Mouse (Mus musculus): ENCODE measurements around the gene Xrcc3. TPM values are rescaled to one million over a fixed set of nuclear protein-coding genes. Genes with fewer than 3 reads are reported as not detected.
A peak's percentile ranks its signal among the peaks of the same experiment; 100 is the strongest.

The Xrcc3 gene
- polyA plus RNA-seq, 1 experiment from 2014 or later, result 3.6 TPM

DNA sequence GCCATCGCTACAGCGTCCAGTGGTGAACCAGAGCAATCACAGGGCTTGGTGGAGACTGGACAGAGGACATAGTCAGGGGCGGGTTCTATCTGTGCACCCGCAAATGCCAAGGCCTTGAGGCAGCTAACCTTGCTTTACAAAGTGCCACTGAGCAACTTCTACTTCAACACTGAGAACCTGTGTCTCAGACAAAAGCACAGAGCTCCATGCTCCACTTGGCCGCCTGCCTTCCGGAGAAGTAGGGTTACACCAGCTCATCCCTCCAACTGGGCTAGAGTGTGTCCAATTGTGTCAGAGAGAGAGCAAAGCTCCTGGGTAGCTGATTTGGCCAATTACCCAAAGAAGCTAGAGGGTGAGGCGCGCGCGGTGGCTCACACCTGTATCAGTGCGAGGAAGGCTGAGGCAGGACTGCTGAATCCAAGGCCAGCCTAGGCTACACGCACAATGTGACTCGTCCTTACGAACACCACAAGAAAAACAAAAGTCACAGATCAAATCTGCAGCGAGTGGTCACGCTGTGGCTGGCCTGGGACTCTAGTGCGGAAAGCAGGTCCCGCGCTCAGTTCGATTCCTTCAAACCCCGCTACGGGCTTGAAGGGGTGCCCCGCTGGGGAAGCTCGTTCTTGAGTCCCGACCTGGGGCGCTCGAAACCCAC, 435 bp downstream of the Xrcc3 start:
- peaks cover 48% of the 10 kb centered on the region for H3K4me1 ChIP-seq (replicated peaks)

DNA sequence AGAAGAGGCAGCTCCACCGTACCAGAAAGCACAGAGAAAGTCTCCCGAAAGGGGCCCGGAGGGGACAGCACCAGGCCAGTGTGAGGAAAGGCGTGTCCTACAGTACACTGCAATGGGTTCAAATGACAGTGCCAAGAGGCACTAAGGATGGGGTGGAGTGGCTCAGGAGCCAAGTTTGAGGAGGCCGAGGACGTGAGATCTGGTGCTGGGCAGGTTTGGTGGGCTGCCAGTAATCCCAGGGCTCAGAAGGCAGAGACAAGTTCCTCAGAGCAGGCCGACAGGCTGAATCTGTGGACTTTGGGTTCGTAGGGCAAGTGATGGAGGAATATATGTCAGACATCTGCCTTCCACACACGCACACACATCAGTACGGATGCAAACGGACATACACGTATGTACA, 1.1 kb downstream of the Xrcc3 start:
- Histone ChIP-seq H3K4me2 (peak overlapping the region; percentile 72), H3K9me3 (no peaks in the 10 kb centered on the region), H3K9ac (peak overlapping the region; percentile 70; the same call in 1 of the 2 replicates), H3K36me3 (peaks cover 16% of the 10 kb centered on the region), H3K27ac (no peak overlapping the region), H3K4me3 (peak overlapping the region; percentile 58), H3K27me3 (0 out of 2 replicates have a peak, but pooled peaks cover 3% of the 10 kb centered on the region), H3K4me1 (replicated peaks) (peaks cover 46% of the 10 kb centered on the region)
- ATAC-seq (ENCODE audit: low FRiP score), result no peak
- 71% methylated on average over 12 of the region's 12 CpGs for WGBS

More for the DNA sequence above, 435 bp downstream of the Xrcc3 start:
- no peak; the same call in 1 of the 2 replicates for ATAC-seq (ENCODE audit: low FRiP score)
- 3% methylated on average over 27 of the region's 27 CpGs for WGBS
- Histone ChIP-seq H3K27ac (no peak overlapping the region), H3K4me2 (peak overlapping the region; percentile 72), H3K27me3 (0 out of 2 replicates have a peak, but pooled peaks cover 3% of the 10 kb centered on the region), H3K4me3 (peak overlapping the region; percentile 58), H3K9ac (peak overlapping the region; percentile 70), H3K9me3 (no peaks in the 10 kb centered on the region), H3K36me3 (peaks cover 10% of the 10 kb centered on the region)

DNA sequence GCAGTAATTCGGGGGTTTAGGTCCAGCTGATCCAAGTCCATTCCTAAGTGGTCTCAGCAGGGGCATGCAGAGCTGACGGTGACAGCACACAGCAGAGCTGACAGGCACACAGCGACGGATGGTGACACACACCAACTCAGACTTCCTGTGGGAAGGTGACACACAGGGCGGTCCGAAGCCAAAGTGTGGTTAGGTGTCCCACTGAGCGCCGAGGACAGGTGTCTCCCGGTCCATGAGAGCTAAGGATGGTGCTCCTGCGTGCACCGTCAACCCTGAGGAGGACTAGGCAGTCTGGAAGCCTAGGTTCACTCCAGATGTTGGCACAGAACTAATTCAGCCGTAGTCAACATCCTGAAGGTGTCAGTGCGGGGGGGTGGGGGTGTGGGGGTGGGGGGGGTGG, 1.6 kb downstream of the Xrcc3 start:
- Histone ChIP-seq H3K27me3 (0 out of 2 replicates have a peak, but pooled peaks cover 3% of the 10 kb centered on the region), H3K4me3 (no peak overlapping the region), H3K27ac (no peak overlapping the region), H3K9ac (no peak overlapping the region), H3K4me2 (no peak overlapping the region), H3K36me3 (peaks cover 20% of the 10 kb centered on the region), H3K4me1 (replicated peaks) (peaks cover 44% of the 10 kb centered on the region), H3K9me3 (no peaks in the 10 kb centered on the region)
- no peak for ATAC-seq (ENCODE audit: low FRiP score)
- WGBS, result 90% methylated on average over 13 of the region's 13 CpGs

DNA sequence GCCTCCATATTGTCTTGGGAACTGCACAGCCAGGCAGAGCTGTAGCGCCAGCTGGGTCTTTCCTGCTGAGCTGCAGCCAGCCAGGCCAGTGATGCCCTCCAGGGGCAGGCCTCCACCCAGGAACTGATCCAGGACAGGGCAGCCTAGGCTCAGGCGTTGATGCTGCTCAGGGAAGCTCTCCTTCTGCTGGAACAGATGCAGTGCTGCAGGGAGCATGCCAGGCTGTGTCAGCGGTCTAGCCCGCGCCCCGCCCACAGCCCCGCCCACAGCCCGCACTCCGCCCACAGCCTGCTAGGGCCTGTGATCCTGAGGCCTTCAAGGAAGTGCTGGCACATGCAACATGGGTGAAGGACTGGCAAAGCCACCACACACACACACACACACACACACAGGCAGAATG, 3.9 kb downstream of the Xrcc3 start:
- H3K27ac ChIP-seq, result peak overlapping the region; percentile 81
- peaks cover 21% of the 10 kb centered on the region for H3K4me1 ChIP-seq (replicated peaks)
- ATAC-seq (ENCODE audit: low FRiP score), result no peak
- no peak overlapping the region for H3K4me3 ChIP-seq
- 3% methylated on average over 8 of the region's 9 CpGs for WGBS
- peak overlapping the region; percentile 59; the same call in 1 of the 2 replicates for H3K9ac ChIP-seq
- H3K9me3 ChIP-seq, result no peaks in the 10 kb centered on the region
- 0 out of 2 replicates have a peak overlapping the region, but pooled peaks have one; percentile 25 for H3K4me2 ChIP-seq
- no peaks in the 10 kb centered on the region for H3K27me3 ChIP-seq
- peaks cover 41% of the 10 kb centered on the region for H3K36me3 ChIP-seq

DNA sequence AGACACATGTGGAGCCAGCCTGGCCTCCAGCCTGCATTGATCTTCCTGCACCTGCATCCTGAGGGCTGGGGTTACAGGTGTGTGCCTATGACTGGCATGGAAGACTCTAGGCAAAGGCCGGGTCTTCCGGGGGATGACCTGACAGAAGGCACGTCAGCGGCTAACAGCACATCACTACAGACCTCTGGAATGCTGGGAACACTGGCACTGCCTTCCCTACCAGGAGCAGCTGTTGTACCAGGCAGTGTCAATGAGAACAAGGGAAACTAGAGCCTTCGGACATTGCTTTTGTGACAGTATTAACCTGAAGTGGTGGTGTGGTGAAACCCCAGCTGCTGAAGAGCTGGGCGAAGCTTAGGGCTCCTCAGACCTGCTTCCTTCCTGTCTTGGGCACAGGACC, 4.9 kb downstream of the Xrcc3 start:
- H3K4me2 ChIP-seq, result no peak overlapping the region
- H3K36me3 ChIP-seq, result peaks cover 49% of the 10 kb centered on the region
- no peak for ATAC-seq (ENCODE audit: low FRiP score)
- H3K9ac ChIP-seq, result no peak overlapping the region; the same call in 1 of the 2 replicates
- no peaks in the 10 kb centered on the region for H3K9me3 ChIP-seq
- H3K27ac ChIP-seq, result peak overlapping the region; percentile 81
- 94% methylated on average over 6 of the region's 6 CpGs for WGBS
- H3K4me1 ChIP-seq (replicated peaks), result peaks cover 20% of the 10 kb centered on the region
- H3K4me3 ChIP-seq, result no peak overlapping the region
- H3K27me3 ChIP-seq, result no peaks in the 10 kb centered on the region

DNA sequence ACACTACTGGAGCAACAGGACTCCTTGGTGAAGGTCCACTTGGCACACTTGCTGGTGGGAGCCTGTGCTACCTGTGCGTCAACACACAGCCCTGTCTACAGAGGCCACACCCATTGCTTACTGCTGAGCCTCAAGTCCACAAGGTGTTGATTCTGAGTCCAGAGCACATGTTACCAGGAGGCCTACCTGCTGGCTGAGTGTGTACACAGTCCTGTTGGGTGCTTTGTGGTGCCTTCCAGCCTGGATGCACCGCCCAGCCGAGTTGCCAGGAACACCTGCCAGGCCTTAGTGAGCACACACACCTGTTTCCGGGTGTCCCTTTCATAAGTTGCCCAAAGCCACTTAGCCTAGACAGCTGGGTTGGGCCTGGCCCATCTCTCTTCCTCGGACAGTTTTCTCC, 10.1 kb downstream of the Xrcc3 start:
- H3K27me3 ChIP-seq, result no peaks in the 10 kb centered on the region
- H3K9me3 ChIP-seq, result no peaks in the 10 kb centered on the region
- H3K9ac ChIP-seq, result no peak overlapping the region
- no peak overlapping the region for H3K4me3 ChIP-seq
- no peak overlapping the region for H3K27ac ChIP-seq
- H3K36me3 ChIP-seq, result peaks cover 91% of the 10 kb centered on the region
- no peak for ATAC-seq (ENCODE audit: low FRiP score)
- H3K4me1 ChIP-seq (replicated peaks), result no peaks in the 10 kb centered on the region
- no peak overlapping the region for H3K4me2 ChIP-seq
- 93% methylated on average over 5 of the region's 5 CpGs for WGBS

DNA sequence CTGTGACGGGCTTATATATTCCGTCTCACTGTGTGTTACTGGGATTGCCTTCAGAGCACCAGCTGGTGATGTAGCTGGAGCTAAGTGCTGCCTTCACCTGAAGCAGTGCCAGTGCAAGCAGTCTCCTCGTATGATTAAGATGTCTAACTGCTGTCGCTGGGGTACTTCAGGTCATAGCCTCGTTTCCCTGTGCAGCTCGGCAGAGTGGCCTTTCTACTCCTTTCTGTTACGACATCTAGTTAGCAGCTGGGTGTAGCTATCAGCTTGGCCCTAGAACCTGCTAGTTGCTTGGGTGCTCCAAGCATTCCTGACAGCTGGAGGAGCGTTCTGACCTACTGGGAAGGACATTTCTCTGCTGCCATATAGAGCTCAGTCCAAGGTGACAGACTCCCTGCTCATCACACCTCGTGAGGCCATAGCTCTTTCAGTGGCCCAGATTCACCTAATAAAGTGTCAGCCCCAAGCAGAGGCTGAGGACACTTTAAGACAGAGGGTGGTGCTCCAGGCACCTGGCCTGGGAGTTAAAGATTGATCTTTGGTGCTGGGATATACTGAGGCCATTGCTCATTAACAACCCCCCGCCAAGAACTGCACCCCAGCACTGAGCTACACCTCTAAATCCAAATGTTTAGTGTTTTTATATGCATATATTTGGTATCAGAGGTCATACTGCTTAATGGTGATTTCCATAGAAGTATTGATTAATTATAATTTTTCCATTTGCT, 13.1 kb downstream of the Xrcc3 start:
- H3K36me3 ChIP-seq, result peaks cover 92% of the 10 kb centered on the region
- no peaks in the 10 kb centered on the region for H3K9me3 ChIP-seq
- no peak overlapping the region for H3K4me3 ChIP-seq
- no peak overlapping the region for H3K9ac ChIP-seq
- H3K4me2 ChIP-seq, result no peak overlapping the region
- H3K27ac ChIP-seq, result no peak overlapping the region
- WGBS, result 89% methylated on average over 10 of the region's 10 CpGs
- ATAC-seq (ENCODE audit: low FRiP score), result no peak
- H3K4me1 ChIP-seq (replicated peaks), result no peaks in the 10 kb centered on the region
- H3K27me3 ChIP-seq, result no peaks in the 10 kb centered on the region

DNA sequence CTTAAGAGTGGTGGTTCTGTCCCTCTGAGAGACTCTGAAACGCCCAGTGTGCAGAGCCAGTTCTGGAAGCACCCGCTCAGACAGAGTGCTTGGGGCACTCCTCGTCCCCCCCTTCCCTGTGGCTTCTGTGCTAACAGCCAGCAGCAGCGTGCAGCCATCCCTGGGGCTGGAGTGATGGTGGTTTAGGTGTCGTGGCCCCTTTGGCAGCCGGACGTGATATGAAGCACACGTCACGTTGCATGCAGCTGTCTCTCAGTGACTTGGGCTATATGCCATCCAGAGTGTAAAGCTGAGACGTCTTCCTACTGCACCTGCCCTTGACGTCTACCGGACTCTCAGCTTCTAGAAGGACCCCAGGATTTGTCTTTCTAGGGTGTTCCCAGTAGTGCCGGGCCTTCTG, 15.2 kb downstream of the Xrcc3 start:
- Histone ChIP-seq H3K27ac (no peak overlapping the region), H3K36me3 (peaks cover 93% of the 10 kb centered on the region), H3K4me2 (no peak overlapping the region), H3K27me3 (no peaks in the 10 kb centered on the region), H3K4me3 (no peak overlapping the region), H3K4me1 (replicated peaks) (no peaks in the 10 kb centered on the region), H3K9ac (no peak overlapping the region), H3K9me3 (no peaks in the 10 kb centered on the region)
- no peak for ATAC-seq (ENCODE audit: low FRiP score)
- 95% methylated on average over 13 of the region's 13 CpGs for WGBS

DNA sequence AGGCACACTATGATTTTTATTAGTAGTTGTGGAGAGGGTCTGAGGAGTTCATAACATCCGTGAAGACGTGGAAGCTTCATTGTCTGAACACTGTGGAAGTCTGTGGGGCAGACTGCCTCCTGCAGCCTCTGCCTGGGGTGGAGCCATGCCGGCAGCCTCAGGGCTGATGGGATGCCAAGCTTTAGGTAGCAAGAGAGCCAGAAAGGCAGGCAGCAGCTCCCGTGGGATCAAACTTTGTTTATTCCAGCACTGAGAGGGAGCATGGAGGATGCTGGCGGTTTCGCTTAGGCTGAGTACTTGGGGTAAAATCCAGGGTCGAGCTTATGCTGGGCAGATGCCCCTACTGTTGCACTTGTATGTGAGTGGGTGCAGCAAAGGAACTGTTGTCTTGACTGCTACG, 16.4 kb downstream of the Xrcc3 start:
- WGBS, result 86% methylated on average over 8 of the region's 8 CpGs
- Histone ChIP-seq H3K4me1 (replicated peaks) (no peaks in the 10 kb centered on the region), H3K4me3 (no peak overlapping the region), H3K9me3 (no peaks in the 10 kb centered on the region), H3K4me2 (no peak overlapping the region), H3K36me3 (peaks cover 92% of the 10 kb centered on the region), H3K27me3 (no peaks in the 10 kb centered on the region), H3K9ac (no peak overlapping the region), H3K27ac (0 out of 2 replicates have a peak overlapping the region, but pooled peaks have one; percentile 0)
- no peak for ATAC-seq (ENCODE audit: low FRiP score)

DNA sequence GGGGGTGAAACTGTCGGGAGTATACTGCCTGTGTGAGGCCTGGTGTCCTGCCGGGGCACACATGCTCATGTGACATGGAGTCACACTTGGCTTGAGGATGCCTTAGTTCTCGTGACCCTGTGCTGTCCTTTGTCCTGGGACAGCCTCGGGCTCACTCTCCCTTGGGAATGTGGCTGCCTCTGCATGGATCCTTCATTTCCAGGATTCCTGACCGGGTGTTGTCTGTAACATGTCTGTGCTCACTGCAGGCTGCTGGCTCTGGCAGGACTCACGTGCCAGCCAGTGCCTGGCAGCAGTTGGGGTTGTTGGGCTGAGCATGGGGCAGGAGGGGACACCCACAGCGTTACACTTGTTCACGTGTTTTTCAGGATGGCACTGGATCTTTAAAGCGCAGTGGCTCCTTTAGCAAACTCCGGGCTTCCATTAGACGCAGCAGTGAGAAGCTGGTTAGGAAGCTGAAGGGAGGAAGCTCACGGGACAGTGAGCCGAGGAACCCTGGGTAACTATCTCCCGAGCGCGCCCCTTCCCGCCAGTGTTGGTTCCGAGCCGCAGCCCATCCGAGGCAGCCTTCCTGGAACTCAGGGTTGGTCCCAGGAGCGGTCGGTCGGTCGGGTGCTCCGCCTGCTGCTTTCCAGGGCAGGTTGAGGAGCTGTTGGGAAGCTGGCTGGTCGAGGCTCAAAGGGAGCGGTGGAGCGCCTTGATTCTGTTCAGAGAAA, 18.3 kb downstream of the Xrcc3 start:
- Histone ChIP-seq H3K27me3 (no peaks in the 10 kb centered on the region), H3K4me1 (replicated peaks) (peaks cover 8% of the 10 kb centered on the region; the same call in 1 of the 2 replicates), H3K36me3 (peaks cover 93% of the 10 kb centered on the region), H3K9me3 (no peaks in the 10 kb centered on the region), H3K9ac (no peak overlapping the region), H3K4me3 (no peak overlapping the region), H3K4me2 (no peak overlapping the region), H3K27ac (no peak overlapping the region)
- no peak for ATAC-seq (ENCODE audit: low FRiP score)
- WGBS, result 90% methylated on average over 28 of the region's 28 CpGs

DNA sequence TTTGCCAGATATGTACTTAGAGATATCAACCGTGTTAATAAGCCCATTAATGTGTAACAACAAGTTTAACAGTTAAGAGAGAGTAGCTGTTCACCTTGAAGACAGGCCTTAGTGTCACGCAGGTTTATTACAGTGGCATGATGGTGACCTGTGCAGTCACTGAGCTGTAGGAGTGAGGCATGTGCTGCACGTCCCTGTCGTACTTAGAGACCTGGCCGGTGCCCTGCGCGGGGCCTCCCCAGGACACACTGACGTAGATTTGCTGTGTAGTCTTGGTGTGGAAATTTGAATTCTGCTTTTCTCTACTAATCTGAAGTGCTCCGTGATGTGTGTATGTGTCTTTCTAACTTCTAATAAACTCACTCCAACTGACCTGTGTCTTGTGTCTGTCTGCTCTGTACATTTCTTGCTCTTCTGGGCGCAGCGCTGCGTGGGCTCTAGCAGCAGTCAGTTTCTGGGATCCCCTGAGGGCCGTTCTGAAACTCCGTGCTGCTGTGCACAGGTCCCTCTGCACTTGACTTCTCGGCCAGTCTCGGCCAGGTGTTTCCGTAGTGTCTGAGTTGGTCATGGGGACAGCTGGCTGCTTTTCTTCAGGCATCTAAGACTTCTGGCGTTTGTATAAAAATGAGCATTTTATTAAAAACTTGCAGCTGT, 19.0 kb downstream of the Xrcc3 start:
- ATAC-seq (ENCODE audit: low FRiP score), result no peak
- peaks cover 94% of the 10 kb centered on the region for H3K36me3 ChIP-seq
- H3K4me3 ChIP-seq, result no peak overlapping the region
- H3K27ac ChIP-seq, result no peak overlapping the region
- no peaks in the 10 kb centered on the region for H3K27me3 ChIP-seq
- WGBS, result 94% methylated on average over 18 of the region's 18 CpGs
- H3K4me1 ChIP-seq (replicated peaks), result peaks cover 8% of the 10 kb centered on the region; the same call in 1 of the 2 replicates
- H3K4me2 ChIP-seq, result no peak overlapping the region
- no peaks in the 10 kb centered on the region for H3K9me3 ChIP-seq
- H3K9ac ChIP-seq, result no peak overlapping the region

DNA sequence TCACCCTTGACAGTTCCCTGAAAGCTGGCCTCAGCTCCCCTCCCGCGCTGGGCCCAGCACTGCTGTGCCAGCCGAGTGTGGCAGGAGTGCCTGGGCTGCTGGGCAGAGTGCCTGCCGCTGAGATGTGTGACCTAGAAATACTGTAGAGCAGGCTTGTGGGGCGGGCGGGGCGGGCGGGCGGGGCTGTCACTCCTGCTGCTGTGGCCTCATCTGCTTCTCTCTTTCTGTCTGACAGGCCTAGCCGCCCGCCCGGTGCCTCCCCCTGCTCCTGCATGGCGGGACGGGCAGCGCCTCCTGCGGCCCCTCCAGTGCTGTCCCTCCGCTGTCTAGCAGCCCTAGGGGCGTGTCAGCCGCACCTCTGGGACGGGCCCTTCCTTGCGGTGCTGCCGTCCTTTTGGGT, 19.6 kb downstream of the Xrcc3 start:
- peaks cover 95% of the 10 kb centered on the region for H3K36me3 ChIP-seq
- peaks cover 8% of the 10 kb centered on the region; the same call in 1 of the 2 replicates for H3K4me1 ChIP-seq (replicated peaks)
- H3K4me2 ChIP-seq, result no peak overlapping the region
- H3K9me3 ChIP-seq, result no peaks in the 10 kb centered on the region
- WGBS, result 69% methylated on average over 22 of the region's 22 CpGs
- H3K9ac ChIP-seq, result no peak overlapping the region
- no peak for ATAC-seq (ENCODE audit: low FRiP score)
- no peak overlapping the region for H3K4me3 ChIP-seq
- no peak overlapping the region for H3K27ac ChIP-seq
- no peaks in the 10 kb centered on the region for H3K27me3 ChIP-seq

Measured in hindbrain, embryonic 13.5 days (tissue).